Mouse (Mus musculus) left cerebral cortex, postnatal 4 days (tissue): ENCODE measurements around the gene Akr1c13. TPM values are rescaled to one million over a fixed set of nuclear protein-coding genes. Genes with fewer than 3 reads are reported as not detected.
"Not testable (repeated sequence)": the region's sequence is repeated elsewhere in the genome, so short reads cannot be mapped to it uniquely, and the experiment has no call there.

Source experiments
- DNase-seq: peaks from one replicate; pipeline ENCODE4 v3.0.0-alpha.2; 2022
- intact Hi-C: fragments of 180-260 bp; cut with DNase I; formaldehyde crosslinking; loops from one replicate; pipeline ENCODE4 v1.15.1; 2025
- total RNA-seq, 2 experiments: library from RNA; stranded (reverse); gene quantifications; 2 replicates each; pipeline ENCODE4 v1.2.3; 2021

Gene Akr1c13
- 1 to 10 TPM in 1 of 2 experiments, under 1 TPM in 1; 0.52 to 1.1 TPM for total RNA-seq

DNA sequence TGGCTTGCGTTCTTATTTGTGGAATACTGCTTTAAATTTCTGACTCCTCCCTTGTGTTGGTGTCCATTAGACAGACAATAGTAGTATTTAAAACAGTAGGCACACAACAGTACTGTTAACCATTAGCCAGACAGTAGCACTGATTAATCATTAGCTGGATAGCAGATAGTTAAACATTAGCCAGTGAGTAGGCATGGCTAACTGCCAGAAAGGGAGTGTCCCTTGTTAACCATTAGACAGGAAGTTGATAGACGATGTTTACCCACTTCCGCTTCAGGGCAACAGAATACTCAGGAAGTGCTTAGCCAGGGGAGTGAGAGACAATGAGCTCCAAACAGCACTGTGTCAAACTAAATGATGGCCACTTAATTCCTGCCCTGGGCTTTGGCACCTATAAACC, at the start of gene Akr1c13:
TSS of gene Akr1c13 (plus strand) at position 247 of the 400 bp plus-strand sequence.
- DNase-seq: no peak
- intact Hi-C loops: no loop called here

DNA sequence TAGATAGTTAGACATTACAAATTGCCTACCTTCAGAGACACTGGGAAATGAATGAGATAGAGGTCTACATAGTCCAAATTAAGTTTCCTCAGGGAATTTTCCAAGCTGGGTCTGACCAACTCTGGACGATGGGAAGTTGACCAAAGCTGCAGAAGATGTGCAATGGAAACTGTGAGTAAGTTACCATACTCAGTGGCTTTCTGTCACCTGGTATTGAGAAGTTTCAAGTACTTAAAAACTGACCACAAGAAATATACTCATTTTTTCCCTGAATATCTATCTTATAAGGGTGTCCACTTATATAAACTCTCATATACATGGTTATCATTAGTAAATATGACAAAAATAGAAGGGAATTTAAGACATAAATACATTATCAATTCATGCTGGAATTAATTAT, 46.7 kb upstream of the Akr1c13 start:
- intact Hi-C loops: no loop called here
- DNase-seq: no peak

DNA sequence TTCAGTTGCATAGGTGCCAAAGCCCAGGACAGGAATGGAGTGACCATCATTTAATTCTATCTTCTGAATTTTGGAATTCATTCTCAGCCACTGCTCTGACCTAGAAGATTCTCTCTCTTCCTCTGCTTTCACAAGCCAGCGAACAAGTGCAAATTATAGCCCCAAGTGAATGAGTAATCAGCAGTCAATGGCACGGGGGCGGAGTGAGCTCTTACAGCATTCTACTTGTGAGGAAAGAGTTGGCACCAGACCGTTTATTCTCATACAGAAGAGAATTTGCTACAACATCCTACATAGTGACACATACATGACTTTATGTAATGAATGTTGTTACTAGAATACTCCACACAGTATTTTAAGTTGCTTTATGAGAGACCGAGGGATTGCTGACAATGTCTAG, 40.4 kb upstream of the Akr1c13 start, which contains the start of gene Akr1c18:
TSS of gene Akr1c18 (minus strand) at position 137 of the 400 bp plus-strand sequence.
- intact Hi-C loops: no loop called here
- DNase-seq: no peak

DNA sequence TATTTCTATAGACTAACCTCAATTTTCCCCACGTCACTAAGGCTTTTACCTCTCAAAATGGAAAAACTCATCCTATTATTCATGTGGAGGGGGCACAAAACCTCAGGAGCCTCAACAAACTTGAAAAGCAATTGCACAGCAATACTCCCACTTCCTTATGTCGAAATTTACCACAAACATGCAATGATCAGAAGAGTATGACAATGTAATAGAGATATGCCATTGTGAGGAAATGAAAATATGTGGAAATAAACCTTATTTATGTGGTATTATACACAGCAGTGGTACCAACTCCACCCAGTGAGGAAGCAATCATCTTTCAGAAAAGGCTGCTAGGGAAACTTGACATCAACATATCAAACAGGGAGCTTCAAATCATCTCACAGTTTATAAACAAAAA, 38.0 kb upstream of the Akr1c13 start:
- no peak for DNase-seq
- intact Hi-C loops: no loop called here

DNA sequence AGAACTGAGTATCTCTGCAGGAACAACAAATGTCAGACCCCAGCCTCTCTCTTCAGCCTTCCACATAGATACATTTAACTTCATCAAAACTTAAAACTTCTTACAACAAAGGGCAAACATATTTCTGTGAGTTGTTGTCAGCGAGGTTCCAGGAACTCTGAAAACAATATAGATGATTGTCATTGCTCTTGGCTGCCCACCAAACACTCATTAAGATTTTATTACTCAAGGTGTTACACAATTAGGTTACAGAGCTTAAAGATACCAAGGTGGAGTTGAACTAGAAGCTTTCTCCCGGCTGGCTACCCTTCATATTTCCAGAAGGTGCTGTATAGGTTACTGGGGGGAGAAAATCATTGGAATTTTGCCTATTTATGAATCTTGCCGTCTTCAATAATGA, 37.4 kb upstream of the Akr1c13 start:
- DNase-seq: no peak
- intact Hi-C loops: no loop called here

DNA sequence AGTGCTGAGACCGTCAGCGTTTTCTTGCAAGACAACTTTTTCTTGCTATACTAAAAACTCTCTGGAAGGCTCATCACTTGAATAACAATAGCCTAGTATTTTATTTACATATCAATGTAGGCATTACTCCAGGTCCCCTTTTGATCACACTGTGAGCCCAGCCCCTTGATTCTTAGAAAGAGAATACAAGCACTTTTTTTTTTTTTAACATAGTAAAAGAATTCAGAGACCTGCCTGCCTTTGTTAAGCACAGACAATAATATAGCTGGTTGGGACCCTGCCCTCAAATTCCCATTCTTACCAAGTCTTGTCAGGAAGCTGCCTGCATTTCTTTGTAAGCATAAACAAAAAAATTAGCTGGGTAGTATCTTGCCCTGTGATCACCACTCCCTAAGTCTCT, 35.7 kb upstream of the Akr1c13 start:
- no peak for DNase-seq
- intact Hi-C loops: no loop called here

DNA sequence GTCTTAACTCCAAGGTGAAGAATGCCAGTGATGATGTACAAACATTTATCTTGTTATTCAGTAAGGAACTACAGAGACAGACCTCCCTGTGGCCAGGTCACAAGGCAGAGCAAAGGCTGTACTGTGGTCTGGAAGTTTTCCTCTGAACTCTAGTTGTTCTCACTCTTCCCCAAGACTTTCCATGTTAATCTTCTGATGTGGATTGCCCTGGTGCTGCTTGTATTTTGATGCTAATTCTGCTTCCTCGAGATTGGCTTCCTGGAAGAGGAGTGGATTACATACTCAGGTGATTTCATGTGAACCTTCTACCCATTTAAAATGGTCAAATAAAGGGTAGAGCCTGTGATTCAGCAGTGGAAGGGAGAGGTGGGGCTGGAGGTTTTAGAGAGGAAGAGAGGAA, 22.9 kb upstream of the Akr1c13 start:
- intact Hi-C loops: no loop called here
- DNase-seq: no peak

DNA sequence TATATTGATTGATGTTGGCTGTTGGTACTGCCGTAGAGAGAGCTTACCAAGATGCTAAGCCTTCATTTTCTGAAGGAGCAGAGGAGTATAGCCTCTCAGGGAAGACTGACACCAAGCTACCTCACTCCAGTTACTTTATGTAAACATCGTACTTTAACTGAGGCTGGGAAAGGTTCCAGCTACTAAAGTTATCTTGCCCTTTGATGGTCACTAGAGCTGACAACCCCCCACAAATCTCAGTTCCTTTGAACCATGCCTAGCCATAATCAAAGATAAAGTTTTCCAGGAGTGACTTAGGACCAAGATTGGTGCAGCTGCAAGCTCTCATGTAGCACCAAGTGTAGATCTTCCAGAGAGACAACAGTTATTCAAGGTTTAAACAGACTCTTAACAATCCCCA, 18.0 kb upstream of the Akr1c13 start:
- no peak for DNase-seq
- intact Hi-C loops: no loop called here

DNA sequence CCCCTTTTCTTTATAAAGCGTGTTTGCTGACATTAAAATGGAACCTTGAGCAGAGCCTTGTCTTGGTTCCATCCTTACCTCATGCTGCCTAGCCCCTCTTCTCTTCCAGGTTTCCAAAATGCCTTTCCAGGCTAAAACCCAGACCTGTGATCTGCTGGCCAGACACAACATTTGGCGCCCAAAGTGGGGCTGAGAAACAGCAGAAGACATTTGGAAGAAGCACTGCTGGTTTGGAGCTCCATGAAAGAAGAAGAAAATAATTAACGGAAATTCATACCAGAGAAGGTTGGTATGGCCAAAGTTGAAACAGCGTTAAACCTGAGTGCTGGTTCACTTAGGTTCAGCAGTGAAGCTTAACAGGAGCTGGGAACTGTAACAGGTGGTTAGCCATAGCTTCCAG, 9.6 kb upstream of the Akr1c13 start:
- intact Hi-C loops, DNase-seq: not testable (repeated sequence)

DNA sequence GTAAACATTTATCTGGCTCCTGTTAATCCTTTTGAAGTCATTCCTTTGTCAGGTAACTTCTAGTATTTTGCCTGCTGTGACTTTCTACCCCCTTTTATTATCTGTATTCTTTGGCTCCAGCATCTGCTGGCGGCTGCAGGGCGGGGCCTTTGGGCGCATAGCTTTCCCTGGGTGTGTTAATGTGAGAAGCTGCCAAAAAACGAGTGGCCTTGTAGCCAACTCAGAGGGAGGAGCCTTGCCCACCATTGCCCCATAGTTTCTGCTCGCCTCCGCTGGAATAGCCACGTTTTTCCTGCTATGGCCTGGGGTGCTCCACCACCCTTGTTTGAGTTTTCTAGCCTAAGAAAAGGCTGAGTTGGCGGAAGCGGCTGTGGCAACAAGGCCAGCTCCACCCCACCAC, 7.8 kb upstream of the Akr1c13 start:
- intact Hi-C loops: no loop called here
- DNase-seq: no peak

DNA sequence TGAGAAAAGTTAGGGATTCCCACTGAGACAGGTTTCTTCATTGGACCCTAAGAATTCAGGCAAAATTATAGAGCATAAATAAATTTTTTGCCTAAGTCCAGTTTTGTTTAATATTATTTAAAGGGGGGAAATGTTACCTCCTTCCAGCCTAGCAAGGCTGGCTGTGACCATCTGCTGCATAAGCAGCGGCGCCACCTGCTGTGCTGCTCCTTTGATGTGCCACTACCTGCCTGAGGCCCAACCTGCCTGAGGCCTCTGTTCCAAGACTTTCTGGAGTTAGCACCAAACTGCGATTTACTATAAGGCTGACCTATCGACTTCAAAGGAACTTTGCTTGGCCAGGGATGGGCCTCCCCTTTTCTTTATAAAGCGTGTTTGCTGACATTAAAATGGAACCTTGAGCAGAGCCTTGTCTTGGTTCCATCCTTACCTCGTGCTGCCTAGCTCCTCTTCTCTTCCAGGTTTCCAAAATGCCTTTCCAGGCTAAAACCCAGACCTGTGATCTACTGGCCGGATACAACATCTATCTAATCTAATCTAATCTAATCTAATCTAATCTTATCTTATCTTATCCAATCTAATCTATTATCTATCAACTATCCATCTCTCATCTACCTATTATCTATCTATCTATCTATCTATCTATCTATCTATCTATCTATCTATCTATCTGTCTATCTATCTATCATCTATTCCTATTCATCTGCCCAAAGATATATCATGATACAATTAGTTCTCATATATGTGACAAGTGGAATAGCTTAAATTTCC, 4.1 kb upstream of the Akr1c13 start:
- intact Hi-C loops: loop anchor here (5.0 kb wide), 1 partner anchor 95 kb away; no protein-coding TSS in a partner anchor
- not testable (repeated sequence) for DNase-seq

DNA sequence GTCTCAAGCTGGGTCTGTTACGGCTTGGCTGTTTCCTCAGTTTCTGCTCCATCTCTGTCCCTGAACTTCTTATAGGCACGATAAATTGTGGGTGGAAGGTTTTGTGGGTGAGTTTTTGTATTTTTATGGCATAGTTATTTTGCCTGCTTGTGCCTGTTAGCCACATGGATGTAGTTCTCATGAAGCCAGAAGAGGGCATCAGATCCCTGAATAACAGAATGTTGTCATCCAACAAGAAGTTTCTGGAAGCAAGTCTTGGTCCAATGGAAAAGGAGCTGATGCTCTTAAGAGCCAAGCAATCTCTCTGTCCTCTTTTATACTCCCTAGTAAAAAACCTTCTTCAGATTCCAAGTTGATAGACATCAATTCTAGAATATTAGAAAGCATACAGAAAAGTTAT, 2.8 kb upstream of the Akr1c13 start:
- DNase-seq: no peak
- intact Hi-C loops: loop anchor here (5.0 kb wide), 1 partner anchor 94 kb away; no protein-coding TSS in a partner anchor

DNA sequence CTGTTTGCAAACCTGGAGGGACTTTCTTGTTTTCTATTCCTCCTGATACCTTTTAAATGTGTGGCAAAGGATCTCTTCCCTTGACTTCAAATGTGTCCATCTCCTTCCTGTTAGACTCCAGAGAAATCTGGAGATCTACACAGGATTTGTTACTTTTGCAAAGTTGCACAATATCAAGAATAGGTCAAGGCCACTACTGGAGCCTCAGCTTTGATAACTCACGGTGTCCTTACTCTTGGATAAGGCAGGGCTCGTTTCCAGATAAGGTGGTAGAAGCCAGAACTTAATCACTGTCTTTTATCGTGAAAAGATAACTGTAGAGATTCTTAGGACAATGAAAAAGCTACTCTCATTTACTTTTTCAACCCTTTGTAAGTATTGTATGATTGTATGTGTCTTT, 1.6 kb downstream of the Akr1c13 start:
- intact Hi-C loops: no loop called here
- no peak for DNase-seq

DNA sequence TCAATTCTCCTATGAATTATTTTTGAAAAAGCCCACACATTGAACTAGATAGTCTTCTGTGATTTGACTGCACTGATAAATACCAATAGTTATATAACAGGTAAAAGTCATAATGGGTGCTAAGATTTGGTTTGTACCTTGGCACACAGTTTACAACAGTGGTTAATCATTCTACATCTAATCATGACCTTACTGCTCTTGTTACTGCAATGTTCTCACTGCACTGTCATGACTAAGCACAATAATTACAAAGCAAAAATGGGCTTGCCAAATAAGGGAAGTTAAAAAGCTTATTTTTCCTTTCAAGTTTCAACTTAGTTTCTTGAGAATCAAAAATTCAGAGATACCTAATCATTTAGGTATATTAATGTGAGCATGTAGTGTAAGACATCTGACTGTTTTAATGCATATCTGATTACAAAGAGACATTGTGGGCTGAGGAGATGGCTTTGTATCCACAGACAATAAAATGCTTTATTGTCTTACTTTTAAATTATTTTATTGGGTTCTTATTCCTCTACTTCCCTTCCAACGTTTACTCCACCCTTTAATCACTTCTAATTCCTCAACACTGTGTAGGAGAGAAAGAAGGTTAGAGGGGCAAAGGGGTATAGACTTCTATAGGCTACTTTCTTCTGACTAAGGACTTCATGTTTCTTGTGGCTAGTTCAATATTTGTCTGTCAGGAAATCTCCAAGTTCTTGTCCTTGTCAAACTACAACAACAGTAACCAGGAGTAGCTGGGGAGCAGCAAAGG, 15.4 kb downstream of the Akr1c13 start:
- intact Hi-C loops: no loop called here
- DNase-seq: no peak

DNA sequence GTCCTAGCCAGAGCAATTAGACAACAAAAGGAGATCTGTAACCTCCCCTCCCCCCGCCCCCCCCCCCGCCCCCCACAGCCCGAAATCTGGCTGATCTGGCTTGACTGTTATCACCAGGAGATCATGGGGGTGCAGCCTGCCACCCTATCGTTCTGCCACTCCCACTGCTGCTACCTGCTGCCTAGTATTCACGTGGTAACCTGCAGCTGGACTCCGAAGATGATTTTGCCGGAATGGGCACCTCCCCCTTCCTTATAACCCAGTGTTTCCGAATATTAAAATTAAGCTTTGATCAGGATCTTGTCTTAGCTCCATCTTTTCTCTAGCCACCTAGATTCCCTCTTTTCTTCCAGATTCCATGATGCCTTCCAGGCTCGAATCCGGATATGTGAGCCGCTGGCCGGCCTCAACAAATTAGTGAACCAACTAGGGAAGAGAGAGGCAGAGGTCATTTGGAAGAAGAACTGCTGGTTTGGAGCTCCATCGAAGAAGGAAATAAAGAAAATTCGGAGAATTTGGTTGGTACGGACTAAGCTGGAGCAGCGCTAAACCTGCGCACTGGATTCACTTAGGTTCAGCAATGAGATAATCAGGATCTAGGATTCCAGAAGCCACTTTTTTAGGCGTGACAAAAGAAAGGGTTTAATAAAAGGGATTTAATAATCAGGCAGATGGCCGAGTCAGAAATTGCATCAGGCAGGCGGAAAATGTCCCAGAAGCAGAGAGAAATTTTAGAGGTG, 20.8 kb downstream of the Akr1c13 start:
- intact Hi-C loops: no loop called here
- no peak for DNase-seq

DNA sequence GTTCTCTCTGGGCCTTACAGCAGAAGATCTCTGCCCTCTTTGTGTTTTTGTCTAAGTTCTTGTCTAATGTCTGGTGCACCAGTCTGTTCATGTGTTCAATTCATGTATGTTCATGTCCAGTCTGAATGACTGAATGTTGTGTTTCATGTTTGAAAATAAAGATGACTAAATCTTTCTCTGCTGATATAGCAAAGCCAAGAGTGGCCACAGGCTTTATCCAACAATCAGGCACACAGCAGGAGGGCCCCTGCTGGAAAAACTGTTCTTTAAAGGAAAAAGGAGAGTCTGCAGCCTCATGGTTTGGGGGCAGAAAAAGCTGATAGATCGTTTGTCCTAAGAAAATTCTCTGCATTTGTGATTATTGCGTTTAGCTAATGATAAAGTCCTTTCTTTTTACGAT, 21.4 kb downstream of the Akr1c13 start:
- peak; percentile 5 for DNase-seq
- intact Hi-C loops: no loop called here

DNA sequence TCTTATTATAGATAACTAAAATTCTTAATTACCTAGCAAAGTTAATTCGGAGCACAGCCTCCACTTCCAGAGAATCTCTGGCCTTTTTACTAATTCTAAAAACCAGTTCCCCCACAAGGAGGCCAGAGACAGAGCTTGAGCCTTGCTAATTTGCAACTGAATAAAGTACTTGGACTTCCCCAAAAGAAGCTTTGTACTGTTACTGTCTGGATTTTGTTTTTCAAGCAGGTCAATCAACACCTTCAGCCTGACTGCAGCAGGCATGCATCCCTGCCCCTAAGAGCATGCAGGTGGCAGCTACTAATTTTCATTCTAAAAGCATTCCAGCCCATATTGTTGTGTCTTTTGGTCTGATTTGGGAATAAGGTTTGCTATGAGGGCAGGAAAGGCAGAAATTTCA, 24.5 kb downstream of the Akr1c13 start:
- intact Hi-C loops, DNase-seq: not testable (repeated sequence)

DNA sequence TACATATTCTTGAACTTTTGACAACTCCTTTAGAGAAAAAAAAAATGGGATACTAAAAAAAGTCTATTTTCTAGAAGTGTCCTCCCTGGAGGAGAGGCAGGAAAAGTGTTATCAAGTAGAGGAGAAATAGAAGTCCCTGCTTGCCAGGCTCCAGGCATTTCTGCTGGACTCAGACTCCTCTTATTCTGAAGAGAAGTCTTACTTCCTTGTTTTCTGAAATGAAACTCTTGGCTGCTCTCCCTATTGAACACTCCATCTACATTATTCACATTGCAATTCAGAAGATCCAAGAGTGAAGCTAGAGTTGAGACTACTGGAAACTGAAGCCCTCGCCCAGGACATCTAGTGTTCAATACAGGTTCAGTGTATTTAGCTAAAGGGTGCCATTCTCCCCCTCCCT, 37.5 kb downstream of the Akr1c13 start, which contains the start of gene Akr1c19:
TSS of gene Akr1c19 (plus strand) at position 260 of the 400 bp plus-strand sequence.
- DNase-seq: no peak
- intact Hi-C loops: no loop called here

DNA sequence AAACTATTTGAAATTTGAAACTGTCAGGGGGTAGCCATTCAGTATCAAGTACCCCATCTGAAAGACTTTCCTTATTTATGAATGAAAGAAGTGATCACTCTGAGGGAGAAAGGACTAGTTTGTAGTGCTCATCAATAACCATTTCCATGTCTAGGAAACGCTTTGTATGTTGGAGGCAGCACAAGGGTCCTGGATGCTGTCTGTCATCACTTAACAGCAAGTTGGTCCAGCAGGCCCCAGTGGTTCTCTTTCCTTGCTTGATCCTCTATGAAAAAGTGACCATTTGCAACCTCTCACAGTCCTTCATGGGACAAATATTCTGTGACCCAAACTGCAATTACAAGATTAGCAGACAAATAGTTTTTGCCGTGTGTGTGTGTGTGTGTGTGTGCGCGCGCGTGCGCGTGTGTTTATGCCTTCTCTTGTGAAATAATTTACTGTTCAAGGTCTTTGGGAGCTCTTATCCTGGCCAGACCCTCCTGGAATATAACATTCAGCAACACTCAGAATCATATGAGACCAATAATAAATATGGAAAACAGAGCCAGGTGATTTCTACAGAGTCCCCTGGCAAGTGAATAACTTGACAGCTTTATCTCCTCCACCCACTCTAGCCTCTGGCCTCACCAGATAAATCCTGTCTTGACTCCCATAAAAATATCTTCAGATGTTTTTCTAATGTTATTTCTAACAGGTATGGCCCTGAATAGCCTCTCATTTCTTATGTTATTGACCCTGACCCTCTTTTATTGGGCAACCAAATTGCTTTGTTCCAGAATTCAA, 40.1 kb downstream of the Akr1c13 start:
- intact Hi-C loops: no loop called here
- no peak for DNase-seq

DNA sequence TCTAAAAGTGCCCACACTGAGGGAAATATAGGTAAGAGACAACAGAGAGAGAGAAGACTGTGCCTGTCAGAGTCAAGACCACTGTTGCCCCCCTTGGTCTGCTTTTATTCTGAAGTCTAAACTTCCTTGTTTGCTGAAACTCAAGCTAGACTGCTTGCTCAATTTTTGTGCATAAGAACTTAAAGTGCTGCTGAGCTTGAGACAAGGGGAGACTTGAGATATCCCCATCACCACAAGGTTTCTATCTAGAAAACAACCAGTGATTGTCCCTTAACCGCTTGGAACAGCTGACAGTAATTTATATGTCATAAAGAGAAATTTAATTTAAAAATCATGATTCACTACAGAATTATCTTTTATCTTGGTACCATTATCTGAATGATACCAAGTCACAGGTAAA, 42.2 kb downstream of the Akr1c13 start:
- DNase-seq: no peak
- intact Hi-C loops: no loop called here
